Mouse (Mus musculus) testis, adult 2 months (tissue): ENCODE results near the gene Cfap70.

Experiments used
- CTCF ChIP-seq: fragments of 200-500 bp; IDR thresholded peaks from 2 replicates; pipeline ENCODE4 v1.5.1; 2012; ENCODE audit warnings: low read depth, mild to moderate bottlenecking, inconsistent platforms, low read length, moderate library complexity; ENCODE audit not compliant: control insufficient read depth, insufficient read depth, insufficient replicate concordance
- POLR2A ChIP-seq: fragments of 200-500 bp; IDR thresholded peaks from 2 replicates; pipeline ENCODE4 v1.6.1; 2012; ENCODE audit warnings: low read depth, mild to moderate bottlenecking, inconsistent platforms, low read length, moderate library complexity; ENCODE audit not compliant: control insufficient read depth

DNA sequence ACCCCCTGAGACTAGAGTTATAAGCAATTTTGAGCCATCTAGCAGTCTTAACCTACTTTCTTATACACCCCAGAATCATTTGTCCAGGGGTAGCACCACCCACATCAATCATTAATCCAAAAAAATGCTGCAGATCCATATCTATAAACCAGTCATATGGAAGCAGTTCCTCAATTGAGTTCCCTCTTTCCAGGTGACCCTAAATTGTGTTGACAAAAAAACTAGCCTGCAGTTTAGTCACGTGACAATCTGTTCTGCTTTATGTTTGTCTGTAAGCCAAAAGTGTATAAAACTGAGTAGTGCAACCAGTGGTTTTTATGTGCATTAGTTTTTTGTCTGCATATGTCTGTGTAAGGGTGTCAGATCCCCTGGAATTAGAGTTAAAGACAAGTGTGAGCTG lies 80.2 kb downstream of the Cfap70 start:
- TF ChIP-seq POLR2A (no peak), CTCF (no peak)
